Mouse (Mus musculus) gastrocnemius, adult 2 months (tissue): Measurements from ENCODE around the gene Wwox. TPM values are rescaled to one million over a fixed set of nuclear protein-coding genes. Genes with fewer than 3 reads are reported as not detected.

Experiments
- DNase-seq: peaks from one replicate; pipeline ENCODE4 v3.0.0; 2022
- H3K27ac ChIP-seq: fragments of 200-600 bp; 2 replicates; pipeline ENCODE4 v1.8.1; 2022; ENCODE audit warnings: mild to moderate bottlenecking
- H3K4me3 ChIP-seq: fragments of 200-600 bp; 2 replicates; pipeline ENCODE4 v1.8.1; 2022; ENCODE audit warnings: mild to moderate bottlenecking, moderate library complexity
- CTCF ChIP-seq: fragments of 200-600 bp; IDR thresholded peaks from 2 replicates; pipeline ENCODE4 v1.8.1; 2022; ENCODE audit warnings: antibody characterized with exemption, mild to moderate bottlenecking, moderate library complexity
- intact Hi-C: fragments of 180-260 bp; cut with DNase I; formaldehyde crosslinking; loops from one replicate; pipeline ENCODE4 v1.15.1; 2025
- long read RNA-seq, 2 experiments: library from polyadenylated mRNA; stranded (forward); transcript quantifications; one replicate each; pipeline ENCODE4 v2.0.0; 2021
- total RNA-seq, 2 experiments: library from RNA; stranded (reverse); gene quantifications; 2 replicates each; pipeline ENCODE4 v1.2.3; 2021

Wwox gene
- total RNA-seq, result 1 to 10 TPM; 5.9 to 9.0 TPM
- long read RNA-seq, experiment 1, partial matches to known transcripts, result 0 of 7 reads
- long read RNA-seq, experiment 1, other reads (novel, unspliced or antisense), result 7 of 7 reads
- long read RNA-seq, experiment 2, partial matches to known transcripts, result 0 of 5 reads
- long read RNA-seq, experiment 2, other reads (novel, unspliced or antisense), result 5 of 5 reads

GRCm38 (mm10) chr8:114439334-114440204 is at the start of gene Wwox:
Gene Wwox, plus strand, starts transcription at chr8:114439655.
- Histone ChIP-seq H3K27ac (peak within 1 kb of the TSS; percentile 89), H3K4me3 (peak within 1 kb of the TSS; percentile 74)
- intact Hi-C loops, result loop anchor here (2.0 kb wide), 1 partner anchor 307 kb away; the partner anchor contains the start of gene Nudt7
- DNase-seq, result peak; percentile 98
- peak; percentile 92 for TF ChIP-seq CTCF

GRCm38 (mm10) chr8:114390465-114391254 is 48.8 kb upstream of the Wwox start:
- Histone ChIP-seq H3K27ac (no peak overlapping the region), H3K4me3 (no peak overlapping the region)
- DNase-seq, result no peak
- peak; percentile 58 for TF ChIP-seq CTCF
- intact Hi-C loops, result no loop called here

- intact Hi-C loops, result no loop called here
- Histone ChIP-seq H3K27ac (no peak overlapping the region), H3K4me3 (no peak overlapping the region)
- no peak for DNase-seq
- TF ChIP-seq CTCF, result no peak
These were observed 41.1 kb upstream of the Wwox start for GRCm38 (mm10) chr8:114398326-114398725.

- TF ChIP-seq CTCF, result no peak
- DNase-seq, result no peak
These were observed 40.2 kb upstream of the Wwox start for GRCm38 (mm10) chr8:114399273-114399672.

GRCm38 (mm10) chr8:114401679-114402078 is 37.8 kb upstream of the Wwox start:
- Histone ChIP-seq H3K27ac (no peak overlapping the region), H3K4me3 (no peak overlapping the region)
- DNase-seq, result no peak
- intact Hi-C loops, result no loop called here
- no peak for TF ChIP-seq CTCF

More at GRCm38 (mm10) chr8:114399273-114399672, 40.2 kb upstream of the Wwox start:
- Histone ChIP-seq H3K4me3 (no peak overlapping the region), H3K27ac (no peak overlapping the region)
- intact Hi-C loops, result no loop called here

GRCm38 (mm10) chr8:114411421-114411820 is 28.0 kb upstream of the Wwox start:
- no peak overlapping the region for H3K4me3 ChIP-seq
- H3K27ac ChIP-seq, result no peak overlapping the region
- intact Hi-C loops, result no loop called here
- no peak for DNase-seq
- no peak for TF ChIP-seq CTCF

- no peak for DNase-seq
- no peak for TF ChIP-seq CTCF
- H3K27ac ChIP-seq, result no peak within 1 kb of the TSS
- intact Hi-C loops, result no loop called here
- H3K4me3 ChIP-seq, result no peak within 1 kb of the TSS
These were observed 21.7 kb upstream of the Wwox start, which contains the start of gene Clec3a for GRCm38 (mm10) chr8:114417786-114418185. Gene Clec3a, plus strand, starts transcription at chr8:114418086.

GRCm38 (mm10) chr8:114418486-114418885 is 21.0 kb upstream of the Wwox start:
- intact Hi-C loops, result no loop called here
- DNase-seq, result no peak
- no peak overlapping the region for H3K4me3 ChIP-seq
- TF ChIP-seq CTCF, result no peak
- no peak overlapping the region for H3K27ac ChIP-seq

- TF ChIP-seq CTCF, result no peak
- intact Hi-C loops, result no loop called here
- DNase-seq, result no peak
- Histone ChIP-seq H3K27ac (no peak overlapping the region), H3K4me3 (no peak overlapping the region)
These were observed 20.6 kb upstream of the Wwox start for GRCm38 (mm10) chr8:114418904-114419303.

GRCm38 (mm10) chr8:114421544-114421943 is 17.9 kb upstream of the Wwox start:
- intact Hi-C loops, result no loop called here
- DNase-seq, result no peak

GRCm38 (mm10) chr8:114438236-114438635 is 1.2 kb upstream of the Wwox start:
- H3K4me3 ChIP-seq, result no peak overlapping the region
- peak overlapping the region; percentile 66; the same call in 1 of the 2 replicates for H3K27ac ChIP-seq
- TF ChIP-seq CTCF, result peak; percentile 81
- peak; percentile 64 for DNase-seq
- intact Hi-C loops, result loop anchor here (1.0 to 2.0 kb wide), 2 partner anchors 305 to 357 kb away; partner anchors contain the start of gene Nudt7

More at GRCm38 (mm10) chr8:114421544-114421943, 17.9 kb upstream of the Wwox start:
- Histone ChIP-seq H3K27ac (no peak overlapping the region), H3K4me3 (no peak overlapping the region)
- TF ChIP-seq CTCF, result no peak

- H3K27ac ChIP-seq, result peak overlapping the region; percentile 89
- H3K4me3 ChIP-seq, result peak overlapping the region; percentile 74
- no peak for DNase-seq
- intact Hi-C loops, result no loop called here
- TF ChIP-seq CTCF, result no peak
These were observed 742 bp downstream of the Wwox start for GRCm38 (mm10) chr8:114440205-114440589.
